Mouse (Mus musculus): ENCODE results near the gene Pkhd1.
"Not testable (repeated sequence)": the region's sequence is repeated elsewhere in the genome, so short reads cannot be mapped to it uniquely, and the experiment has no call there.

Pkhd1 gene

GRCm38 (mm10) chr1:20302187-20302942 is 315.5 kb downstream of the Pkhd1 start:
- DNase-seq (ENCODE audit: extremely low read depth, low read depth): no peak

- no peak for DNase-seq (ENCODE audit: extremely low read depth, low read depth)
Measured at GRCm38 (mm10) chr1:20301631-20302030, 316.2 kb downstream of the Pkhd1 start.

GRCm38 (mm10) chr1:20288696-20289095 is 329.2 kb downstream of the Pkhd1 start:
- DNase-seq (ENCODE audit: extremely low read depth, low read depth): no peak

- no peak for DNase-seq (ENCODE audit: extremely low read depth, low read depth)
Measured at GRCm38 (mm10) chr1:20260403-20260802, 357.5 kb downstream of the Pkhd1 start.

GRCm38 (mm10) chr1:20248169-20248568 is 369.7 kb downstream of the Pkhd1 start:
- DNase-seq (ENCODE audit: extremely low read depth, low read depth): no peak

GRCm38 (mm10) chr1:20216681-20217080 is 401.2 kb downstream of the Pkhd1 start:
- no peak for DNase-seq (ENCODE audit: extremely low read depth, low read depth)

- DNase-seq (ENCODE audit: extremely low read depth, low read depth): no peak
Measured at GRCm38 (mm10) chr1:20190444-20190843, 427.4 kb downstream of the Pkhd1 start.

- no peak for DNase-seq (ENCODE audit: extremely low read depth, low read depth)
Measured at GRCm38 (mm10) chr1:20180157-20180556, 437.7 kb downstream of the Pkhd1 start.

- no peak for DNase-seq (ENCODE audit: extremely low read depth, low read depth)
Measured at GRCm38 (mm10) chr1:20171199-20171598, 446.7 kb downstream of the Pkhd1 start.

- not testable (repeated sequence) for DNase-seq (ENCODE audit: extremely low read depth, low read depth)
Measured at GRCm38 (mm10) chr1:20150627-20151026, 467.2 kb downstream of the Pkhd1 start.

- no peak for DNase-seq (ENCODE audit: extremely low read depth, low read depth)
Measured at GRCm38 (mm10) chr1:20150016-20150415, 467.8 kb downstream of the Pkhd1 start.

GRCm38 (mm10) chr1:20136205-20136604 is 481.7 kb downstream of the Pkhd1 start:
- no peak for DNase-seq (ENCODE audit: extremely low read depth, low read depth)

- no peak for DNase-seq (ENCODE audit: extremely low read depth, low read depth)
Measured at GRCm38 (mm10) chr1:20135065-20135618, 482.7 kb downstream of the Pkhd1 start.

GRCm38 (mm10) chr1:20133636-20134035 is 484.2 kb downstream of the Pkhd1 start:
- no peak for DNase-seq (ENCODE audit: extremely low read depth, low read depth)

- no peak for DNase-seq (ENCODE audit: extremely low read depth, low read depth)
Measured at GRCm38 (mm10) chr1:20131786-20132596, 485.9 kb downstream of the Pkhd1 start.

- DNase-seq (ENCODE audit: extremely low read depth, low read depth): no peak
Measured at GRCm38 (mm10) chr1:20117331-20117730, 500.5 kb downstream of the Pkhd1 start.

- DNase-seq (ENCODE audit: extremely low read depth, low read depth): no peak
Measured at GRCm38 (mm10) chr1:20069733-20070132, 548.1 kb downstream of the Pkhd1 start.

GRCm38 (mm10) chr1:20058245-20058644 is 559.6 kb downstream of the Pkhd1 start:
- no peak for DNase-seq (ENCODE audit: extremely low read depth, low read depth)

- no peak for DNase-seq (ENCODE audit: extremely low read depth, low read depth)
Measured at GRCm38 (mm10) chr1:20039389-20039788, 578.5 kb downstream of the Pkhd1 start.

GRCm38 (mm10) chr1:20035277-20035676 is 582.6 kb downstream of the Pkhd1 start:
- no peak for DNase-seq (ENCODE audit: extremely low read depth, low read depth)

- no peak for DNase-seq (ENCODE audit: extremely low read depth, low read depth)
Measured at GRCm38 (mm10) chr1:20018198-20018925, 599.5 kb downstream of the Pkhd1 start.

- DNase-seq (ENCODE audit: extremely low read depth, low read depth): no peak
Measured at GRCm38 (mm10) chr1:20017619-20018018, 600.2 kb downstream of the Pkhd1 start.

Measured in MEL-GATA-1-ER (cell line).